Mouse (Mus musculus) mature B cell (primary cell): ENCODE data around the gene Snx11.
"Not testable (repeated sequence)": the region's sequence is repeated elsewhere in the genome, so short reads cannot be mapped to it uniquely, and the experiment has no call there.

ENCODE experiments used
- in situ Hi-C: fragments of 300-500 bp; cut with MboI; formaldehyde crosslinking; loops from 2 replicates; pipeline ENCODE4 v1.14.3; 2019

Snx11 gene

DNA sequence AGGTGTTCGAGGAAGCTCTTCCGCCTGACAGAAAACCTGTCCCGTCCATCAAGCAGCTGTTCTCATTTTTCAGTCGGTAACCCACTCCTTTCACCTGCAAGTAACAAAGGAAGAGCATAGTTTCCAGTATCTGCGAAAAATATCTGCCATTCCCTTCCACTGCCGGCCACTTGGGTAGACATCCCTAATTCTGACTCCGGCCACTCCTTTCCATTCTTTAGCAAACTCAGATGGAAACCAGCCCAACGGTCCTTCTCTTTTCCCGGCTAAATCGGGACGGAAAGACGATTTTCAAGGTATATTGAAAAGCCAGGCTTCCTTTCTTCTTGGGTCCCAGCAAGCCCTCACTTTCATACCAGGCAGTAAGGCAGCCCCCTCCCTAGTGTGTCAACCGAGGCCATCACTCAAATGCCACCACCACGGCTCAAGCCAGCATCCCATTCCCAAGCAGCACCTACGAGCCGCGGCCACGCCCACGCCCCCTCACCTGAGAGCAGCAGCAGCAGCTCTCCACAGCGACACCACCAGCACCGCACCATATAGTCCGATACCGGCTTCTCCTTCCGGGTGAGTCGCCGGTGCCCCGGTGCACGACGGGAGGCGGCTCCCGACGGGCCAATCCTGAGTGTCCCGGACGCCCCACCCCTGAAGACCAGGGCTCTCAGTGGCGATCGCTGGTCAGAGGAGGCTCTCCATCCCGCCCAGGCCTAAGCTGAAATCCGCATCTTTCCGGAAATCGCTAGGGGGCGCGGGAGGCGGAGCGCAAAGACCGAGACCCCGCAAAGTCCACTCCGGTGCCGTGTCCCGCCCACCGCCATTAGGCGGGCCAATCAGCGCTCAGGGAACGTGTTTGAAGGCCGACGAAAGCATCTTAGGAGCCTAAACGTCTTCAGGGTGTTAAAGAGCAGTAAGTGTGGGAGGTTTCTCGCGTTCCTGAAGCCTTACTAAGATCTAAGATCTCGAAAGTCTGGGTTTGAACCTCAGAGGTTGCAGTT lies at the start of gene Snx11:
Gene Snx11 (minus strand): TSS at position 592 of the 995 bp plus-strand sequence.
- in situ Hi-C loops = no loop called here

- in situ Hi-C loops = no loop called here
Observed at GRCm38 (mm10) chr11:96826481-96826880, 49.1 kb upstream of the Snx11 start.

- in situ Hi-C loops = no loop called here
Observed at GRCm38 (mm10) chr11:96824783-96825495, 47.6 kb upstream of the Snx11 start.

DNA sequence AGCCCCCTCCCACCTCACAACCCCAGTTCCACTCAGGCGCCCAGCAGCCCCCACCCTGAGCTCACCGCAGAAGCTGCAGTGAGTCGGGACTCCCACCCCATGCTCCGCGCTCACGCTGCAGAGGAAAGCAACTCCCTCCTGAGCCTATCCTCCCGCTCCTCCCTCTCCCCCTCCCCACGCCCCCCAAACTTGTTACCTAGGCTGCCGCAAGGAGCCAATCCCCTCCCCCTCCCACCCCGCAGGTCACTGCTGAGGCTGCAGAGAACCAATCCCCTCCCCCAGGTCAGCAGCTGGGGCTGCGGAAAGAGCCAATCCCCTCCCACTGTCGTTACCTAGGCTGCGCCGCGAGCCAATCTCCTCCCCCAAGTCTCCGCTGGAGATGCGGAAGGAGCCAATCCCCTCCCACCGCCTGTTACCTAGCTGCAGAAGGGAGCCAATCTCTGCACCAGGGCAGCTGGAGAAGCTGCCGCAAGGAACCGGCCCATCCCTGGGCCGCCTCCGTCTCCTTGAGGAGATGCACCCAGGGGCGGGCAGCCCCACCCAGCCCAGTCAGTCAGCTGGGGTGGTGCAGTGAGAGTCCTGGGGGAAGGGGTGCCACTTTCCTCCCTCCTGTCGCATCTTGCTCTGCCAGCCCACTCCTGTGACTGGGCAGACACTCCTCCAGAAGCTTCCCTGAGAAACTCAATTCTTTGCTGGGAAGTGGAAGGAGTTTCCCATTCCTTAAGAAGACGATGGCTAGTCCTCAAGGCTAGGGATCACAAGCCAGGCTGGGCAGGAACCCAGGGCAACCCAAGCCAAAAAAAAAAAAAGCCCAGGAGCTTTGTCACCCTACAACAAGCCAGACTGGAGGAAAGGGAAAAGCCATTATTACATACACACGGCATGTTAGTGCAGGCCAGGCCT lies 46.8 kb upstream of the Snx11 start:
- in situ Hi-C loops = no loop called here

DNA sequence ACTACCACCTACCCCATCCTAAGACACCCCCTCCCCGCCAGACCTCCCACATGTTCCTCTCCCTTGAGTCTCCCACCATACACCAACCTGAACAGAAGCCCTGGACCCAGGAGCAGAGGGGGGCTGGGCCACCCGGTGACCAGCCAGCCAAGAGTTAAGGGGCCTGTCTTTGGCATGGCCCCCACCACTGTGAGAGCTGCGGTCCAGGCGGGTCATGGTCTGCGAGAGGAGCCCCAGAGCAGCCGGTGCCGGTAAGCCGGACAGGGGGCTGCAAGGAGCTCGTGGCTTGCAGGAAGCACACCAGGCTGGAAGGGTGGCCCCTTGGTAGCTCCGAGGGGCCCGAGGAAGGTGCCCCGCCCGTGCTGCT lies 46.1 kb upstream of the Snx11 start:
- in situ Hi-C loops = no loop called here

DNA sequence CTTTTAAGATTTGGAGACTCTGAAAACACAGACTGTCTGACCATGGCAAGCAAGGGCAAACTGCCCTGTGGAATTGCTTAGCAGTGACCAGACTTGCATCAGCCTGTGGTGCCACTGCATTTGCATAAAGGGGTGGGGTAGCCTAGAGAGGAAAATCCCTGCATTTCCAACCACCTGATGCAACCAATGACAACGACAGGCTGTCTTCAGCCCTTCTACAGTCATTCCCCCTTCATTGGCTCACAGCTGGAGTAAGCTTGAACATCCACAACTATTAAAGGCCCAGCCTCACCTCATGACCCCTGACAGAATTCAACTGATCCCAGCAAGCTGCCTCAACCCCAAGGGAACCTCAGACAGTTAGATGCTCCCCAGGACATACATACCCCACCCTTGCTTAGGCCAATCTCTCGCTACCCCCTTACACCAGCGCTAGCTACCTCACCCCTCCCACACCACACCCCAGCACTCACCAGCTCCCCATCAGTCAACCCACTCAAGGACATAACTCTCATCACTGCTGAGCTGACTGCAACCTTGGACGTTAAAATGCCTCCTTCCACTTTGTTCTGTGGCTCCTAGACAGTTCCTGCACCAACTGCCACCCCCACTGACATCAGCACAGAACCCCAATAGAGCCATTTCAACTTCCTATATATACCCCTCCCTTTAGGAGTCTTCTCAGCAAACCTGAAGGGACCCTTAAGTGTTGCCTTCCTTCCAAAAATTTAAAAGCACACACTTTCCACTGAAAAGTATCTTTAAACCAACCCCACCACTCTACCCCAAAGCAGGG lies 45.5 kb upstream of the Snx11 start:
- in situ Hi-C loops = no loop called here

- in situ Hi-C loops = no loop called here
Observed at GRCm38 (mm10) chr11:96821956-96822355, 44.6 kb upstream of the Snx11 start.

- in situ Hi-C loops = no loop called here
Observed at GRCm38 (mm10) chr11:96818128-96818710, 40.9 kb upstream of the Snx11 start.

GRCm38 (mm10) chr11:96816979-96817378 lies 39.6 kb upstream of the Snx11 start:
- in situ Hi-C loops = no loop called here

- in situ Hi-C loops = no loop called here
Observed at GRCm38 (mm10) chr11:96816494-96816893, 39.1 kb upstream of the Snx11 start.

DNA sequence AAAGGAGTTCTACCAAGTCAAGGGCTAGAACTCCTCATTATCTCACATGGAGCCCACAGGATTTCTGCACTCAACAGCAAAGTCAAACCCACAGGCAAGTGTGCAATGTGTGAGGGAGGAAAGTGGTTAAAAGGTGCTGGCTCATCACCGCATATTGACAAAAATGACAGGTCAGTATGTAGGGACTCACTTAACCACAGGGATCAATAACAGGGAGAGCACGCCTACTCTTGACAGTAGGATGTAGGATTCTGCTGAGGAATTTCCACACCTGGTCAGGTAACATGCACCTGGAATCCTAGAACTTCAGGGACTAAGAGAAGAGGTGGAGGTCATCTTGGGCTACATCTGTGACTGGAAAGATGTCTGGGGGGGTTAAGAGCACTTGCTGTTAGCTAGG lies 38.5 kb upstream of the Snx11 start:
- in situ Hi-C loops = no loop called here

DNA sequence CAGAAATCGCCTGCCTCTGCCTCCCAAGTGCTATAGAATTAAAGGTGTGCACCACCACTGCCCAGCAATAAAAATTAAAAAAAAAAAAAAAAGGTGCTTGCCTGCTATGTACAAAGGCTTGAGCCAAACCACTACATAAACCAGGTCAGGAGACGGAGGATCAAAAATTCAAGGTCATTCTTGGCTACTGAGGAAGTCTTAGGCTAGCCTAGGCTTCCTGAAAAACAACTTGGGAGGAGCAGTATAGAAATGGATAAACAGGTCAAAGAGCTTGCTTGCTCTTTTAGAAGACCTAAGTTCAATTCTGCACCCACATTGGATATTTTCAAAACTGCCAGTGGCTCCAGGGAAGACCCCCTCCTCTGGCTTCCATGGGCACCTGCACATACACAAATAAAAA lies 37.1 kb upstream of the Snx11 start:
- in situ Hi-C loops = no loop called here

DNA sequence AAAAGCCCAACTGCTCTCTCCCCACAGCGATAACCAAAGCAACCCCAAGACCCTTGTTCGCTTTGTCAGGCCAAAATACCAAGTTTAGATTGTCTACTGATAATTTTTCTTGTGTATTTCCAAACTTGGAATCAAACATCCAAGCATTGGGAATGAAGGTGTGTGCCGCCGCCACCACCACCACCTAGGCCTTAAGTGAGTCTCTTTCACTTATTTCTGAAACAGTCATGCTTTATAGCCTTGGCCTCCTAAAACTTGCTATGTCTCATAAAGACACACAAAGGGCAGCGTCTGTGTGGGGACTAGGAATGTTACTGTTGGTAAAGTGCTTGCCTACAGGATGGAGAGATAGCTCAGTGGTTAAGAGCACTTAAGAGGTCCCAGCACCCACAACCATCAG lies 36.6 kb upstream of the Snx11 start:
- in situ Hi-C loops = no loop called here

DNA sequence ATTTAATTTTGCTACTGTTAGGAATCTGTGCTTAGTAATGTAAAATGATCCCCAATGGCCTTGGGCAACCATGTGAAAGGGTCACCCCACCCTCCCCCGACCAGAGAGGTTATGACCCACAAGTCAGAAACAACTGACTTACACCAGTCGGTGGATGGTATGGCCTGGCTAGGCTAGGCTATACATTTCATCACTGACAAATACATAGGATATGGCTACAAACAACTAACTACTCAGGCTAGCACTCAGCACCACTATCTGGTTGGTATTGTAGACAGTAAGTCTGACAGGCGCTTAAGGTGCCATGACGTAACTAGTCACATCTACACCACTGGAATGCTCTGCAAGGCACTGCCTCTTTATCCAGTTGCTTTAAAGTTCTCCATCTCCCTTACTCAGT lies 36.1 kb upstream of the Snx11 start:
- in situ Hi-C loops = no loop called here

- in situ Hi-C loops = not testable (repeated sequence)
Observed at GRCm38 (mm10) chr11:96811188-96811587, 33.8 kb upstream of the Snx11 start.

DNA sequence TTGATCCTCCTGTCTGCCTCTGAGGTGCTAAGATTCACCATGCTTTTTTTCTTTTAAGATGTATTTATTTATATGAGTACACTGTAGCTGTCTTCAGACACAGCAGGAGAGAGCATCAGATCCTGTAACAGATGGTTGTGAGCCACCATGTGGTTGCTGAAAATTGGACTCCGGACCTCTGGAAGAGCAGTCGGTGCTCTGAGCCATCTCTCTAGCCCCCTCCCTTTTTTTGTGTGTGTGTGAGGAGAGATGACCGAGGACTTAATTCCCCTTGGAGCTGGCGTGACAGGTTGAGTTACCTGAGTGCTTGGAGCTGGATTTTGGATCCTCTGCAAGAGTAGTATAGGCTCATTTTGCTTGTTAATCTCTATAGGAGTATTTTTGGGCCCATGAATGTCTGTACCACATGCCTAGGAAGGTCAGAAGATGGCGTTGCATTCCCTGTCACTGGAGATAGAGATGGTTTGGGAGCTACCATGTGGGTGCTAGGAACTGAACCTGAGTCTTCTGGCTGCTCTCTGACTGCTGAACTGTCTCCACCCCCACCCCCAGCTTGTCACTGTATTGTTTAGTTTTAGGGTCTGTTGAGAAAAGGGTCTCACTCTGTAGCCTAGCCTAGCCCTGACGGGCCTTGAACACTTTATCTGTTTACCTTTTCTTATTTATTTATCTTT lies 32.3 kb upstream of the Snx11 start:
- in situ Hi-C loops = no loop called here

- in situ Hi-C loops = no loop called here
Observed at GRCm38 (mm10) chr11:96808066-96808465, 30.7 kb upstream of the Snx11 start.

DNA sequence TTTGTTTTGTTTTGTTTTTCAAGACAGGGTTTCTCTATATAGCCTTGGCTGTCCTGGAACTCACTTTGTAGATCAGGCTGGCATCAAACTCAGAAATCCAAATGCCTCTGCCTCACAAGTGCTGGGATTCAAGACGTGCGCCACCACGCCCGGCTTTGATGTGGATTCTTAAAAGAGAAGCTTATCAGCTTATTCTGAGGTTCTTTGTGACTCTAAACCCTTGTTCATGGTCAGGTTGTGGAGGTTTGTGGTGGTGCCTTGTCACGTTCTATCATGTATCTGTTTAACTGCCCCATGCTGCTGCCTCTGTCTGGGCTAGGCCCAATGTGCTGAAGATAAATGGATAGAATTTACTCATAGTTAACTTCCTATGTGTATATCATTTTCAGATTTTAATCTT lies 28.2 kb upstream of the Snx11 start:
- in situ Hi-C loops = no loop called here

DNA sequence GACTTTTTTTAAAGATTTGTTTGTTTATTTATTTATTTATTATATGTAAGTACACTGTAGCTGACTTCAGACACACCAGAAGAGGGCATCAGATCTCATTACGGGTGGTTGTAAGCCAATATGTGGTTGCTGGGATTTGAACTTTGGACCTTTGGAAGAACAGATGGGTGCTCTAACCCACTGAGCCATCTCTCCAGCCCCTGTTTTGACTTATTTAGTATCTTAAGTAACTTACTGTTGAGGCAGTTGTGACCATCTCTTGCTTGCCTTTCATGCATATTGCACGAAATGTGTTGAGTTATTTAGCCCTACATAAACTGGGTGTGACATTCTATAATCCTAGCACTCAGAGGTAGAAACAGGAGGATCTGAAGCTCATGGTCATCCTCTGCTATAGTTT lies 22.2 kb upstream of the Snx11 start:
- in situ Hi-C loops = no loop called here

DNA sequence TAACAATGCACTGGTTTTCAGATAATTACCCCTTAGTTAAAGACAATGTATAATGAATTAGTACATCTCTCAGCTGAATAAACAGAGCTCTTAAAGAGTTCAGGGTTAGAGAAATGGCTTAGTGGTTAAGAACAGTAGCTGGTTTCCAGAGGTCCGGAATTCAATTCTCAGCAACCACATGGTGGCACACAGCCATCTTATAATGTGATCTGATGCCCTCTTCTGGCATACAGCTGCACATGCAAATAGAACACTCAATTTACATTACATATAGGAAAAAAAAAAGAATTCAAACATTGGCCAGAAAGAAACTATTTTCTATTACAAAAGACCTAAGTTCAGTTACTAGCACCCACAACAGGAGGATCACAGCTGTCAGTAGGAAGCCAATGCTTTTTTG lies 19.2 kb upstream of the Snx11 start:
- in situ Hi-C loops = no loop called here
